Mouse (Mus musculus): Measurements from ENCODE around the gene Chrna4.

DNA sequence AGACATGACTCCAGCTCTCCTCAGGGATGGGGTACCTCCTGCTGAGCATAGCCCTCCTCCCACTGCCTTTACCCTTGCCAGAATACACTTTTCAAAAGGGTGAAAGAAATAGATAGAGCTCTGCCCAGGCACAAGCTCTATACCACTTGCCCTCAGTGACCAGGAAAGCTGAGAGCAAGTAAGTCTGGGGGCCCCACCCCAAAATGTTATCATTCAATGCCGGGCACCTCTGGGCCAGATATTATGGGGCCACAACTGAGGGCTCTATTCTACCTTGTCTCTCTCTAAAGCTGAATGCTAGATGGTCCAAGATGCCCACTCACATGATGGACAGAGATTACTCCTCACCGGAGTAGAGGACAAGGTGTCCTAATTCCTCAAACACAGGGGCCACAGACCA, 36.2 kb upstream of the Chrna4 start:
- TF ChIP-seq CTCF (IDR thresholded peaks at IDR 0.05) = no peak
- no peak for TF ChIP-seq EP300 (IDR thresholded peaks at IDR 0.05)

Data from lung, postnatal 0 days (tissue).